In the genomic region with DNA sequence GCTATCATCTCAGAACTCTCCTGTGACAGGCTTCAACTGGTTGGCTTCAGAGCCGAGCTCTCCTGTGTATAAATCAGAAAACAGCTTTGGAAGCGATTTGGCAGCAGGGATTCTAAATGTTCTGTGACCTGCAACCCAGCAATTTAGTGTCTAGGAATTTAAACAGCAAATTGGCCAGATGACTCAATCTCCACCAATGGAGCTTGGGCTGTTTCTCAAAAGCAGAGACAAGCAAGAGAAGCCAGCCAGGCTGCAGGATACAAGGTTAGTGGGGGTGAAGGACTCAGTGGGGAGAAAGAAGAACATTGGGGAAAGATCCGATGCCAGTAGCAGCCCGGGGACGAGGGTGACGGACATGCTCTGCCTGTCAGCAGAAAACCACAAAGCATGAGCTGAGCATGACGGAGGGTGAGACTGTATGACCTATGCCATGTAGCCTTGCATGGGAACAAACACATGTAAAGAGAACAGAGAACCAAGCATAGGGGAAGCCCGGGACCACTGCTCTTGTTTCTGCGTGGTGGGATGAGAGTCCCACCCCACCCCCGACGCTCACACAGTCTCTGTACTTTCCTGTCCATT, we compare ENCODE assay signal across 13 mouse cellular contexts. TPM values are rescaled to one million over a fixed set of nuclear protein-coding genes. Genes with fewer than 3 reads are reported as not detected.
DNase-seq lines count a peak whose midpoint lies in the region; ATAC-seq and TF ChIP-seq lines count a peak whose summit lies in the region.
"Had no signal": no experiment of that assay in that cellular context is flagged by ENCODE, and none has a peak within 500 bp of the region (broad histone marks: within the 10 kb centered on the region; RNA-seq: fewer than 3 reads in every experiment).

No protein-coding gene starts in this region.

- H3K9ac ChIP-seq in forebrain, embryonic 12.5 days, result no peak overlapping the region
- no peak overlapping the region for H3K9ac ChIP-seq in forebrain, embryonic 16.5 days (replicated peaks; ENCODE audit: low read depth, low read length)
- H3K9ac ChIP-seq: liver, embryonic 15.5 days had no signal

- no peak overlapping the region for H3K4me3 ChIP-seq in forebrain, embryonic 12.5 days (replicated peaks)
- H3K4me3 ChIP-seq in forebrain, embryonic 16.5 days (replicated peaks; ENCODE audit: low read length), result no peak overlapping the region
- H3K4me3 ChIP-seq in layer of hippocampus, adult 2 months, result no peak overlapping the region
- no peak overlapping the region for H3K4me3 ChIP-seq in macrophage (ENCODE audit: inconsistent target)
- H3K4me3 ChIP-seq: liver, embryonic 15.5 days had no signal

- H3K4me2 ChIP-seq in forebrain, embryonic 12.5 days, result no peak overlapping the region
- no peak overlapping the region for H3K4me2 ChIP-seq in forebrain, embryonic 16.5 days (ENCODE audit: low read length)
- H3K4me2 ChIP-seq: liver, embryonic 15.5 days had no signal

- H3K4me1 ChIP-seq in forebrain, embryonic 12.5 days, result peaks cover 7% of the 10 kb centered on the region
- H3K4me1 ChIP-seq in forebrain, embryonic 16.5 days (replicated peaks; ENCODE audit: control insufficient read depth, insufficient read depth, low read length), result peaks cover 6% of the 10 kb centered on the region; the same call in 1 of the 2 replicates
- H3K4me1 ChIP-seq: liver, embryonic 15.5 days had no signal

- no peaks in the 10 kb centered on the region for H3K36me3 ChIP-seq in forebrain, embryonic 12.5 days (replicated peaks)
- no peaks in the 10 kb centered on the region for H3K36me3 ChIP-seq in forebrain, embryonic 16.5 days (ENCODE audit: control insufficient read depth, insufficient read depth)
- no peaks in the 10 kb centered on the region for H3K36me3 ChIP-seq in macrophage (ENCODE audit: inconsistent target)
- H3K36me3 ChIP-seq: liver, embryonic 15.5 days had no signal

- no peaks in the 10 kb centered on the region for H3K79me2 ChIP-seq in macrophage (ENCODE audit: inconsistent target)

- 0 out of 2 replicates have a peak overlapping the region, but pooled peaks have one; percentile 36 for H3K27ac ChIP-seq in forebrain, embryonic 12.5 days
- H3K27ac ChIP-seq in forebrain, embryonic 16.5 days (ENCODE audit: low read length), result no peak overlapping the region
- peak overlapping the region; percentile 70 for H3K27ac ChIP-seq in layer of hippocampus, adult 2 months
- H3K27ac ChIP-seq in macrophage, result peak overlapping the region; percentile 90
- H3K27ac ChIP-seq: liver, embryonic 15.5 days had no signal

- peaks cover 11% of the 10 kb centered on the region; the same call in 1 of the 2 replicates for H3K27me3 ChIP-seq in forebrain, embryonic 12.5 days
- no peaks in the 10 kb centered on the region for H3K27me3 ChIP-seq in forebrain, embryonic 16.5 days (replicated peaks; ENCODE audit: control insufficient read depth, insufficient read depth, low read length)

- no peak for TF ChIP-seq CTCF in layer of hippocampus, adult 2 months (conservative IDR thresholded peaks at IDR 0.05)

- no peaks in the 10 kb centered on the region for H3K9me3 ChIP-seq in forebrain, embryonic 12.5 days
- H3K9me3 ChIP-seq in forebrain, embryonic 16.5 days (ENCODE audit: control insufficient read depth, low read length), result no peaks in the 10 kb centered on the region
- H3K9me3 ChIP-seq: liver, embryonic 15.5 days had no signal

- no peak for DNase-seq in layer of hippocampus, adult 2 months (ENCODE audit: low spot score in 2 of 2)
- DNase-seq in layer of hippocampus, postnatal 10 days (ENCODE audit: low spot score in 2 of 2), result no peak
- peak; percentile 53 for DNase-seq in Muller cell, postnatal 12 days (ENCODE audit: inconsistent ontology term)
- DNase-seq: cerebellum, adult 11-12 months; heart, postnatal 4 days; retina, postnatal 1 day; thymus, postnatal 36 days had no signal

- ATAC-seq in forebrain, embryonic 12.5 days (ENCODE audit: low FRiP score), result no peak
- no peak for ATAC-seq in forebrain, embryonic 16.5 days
- no peak for ATAC-seq in megakaryocyte-erythroid progenitor cell, adult 5-6 weeks (replicated peaks; ENCODE audit: low FRiP score, low TSS enrichment, poor library complexity, severe bottlenecking)
- no peak for ATAC-seq in erythroblast, adult 5-6 weeks (replicated peaks; ENCODE audit: low FRiP score, poor library complexity, severe bottlenecking)

- WGBS in forebrain, embryonic 12.5 days, result 78% methylated on average over 11 of the region's 11 CpGs
- 70% methylated on average over 11 of the region's 11 CpGs for WGBS in forebrain, embryonic 16.5 days
- 22% methylated on average over 11 of the region's 11 CpGs for WGBS in macrophage (ENCODE audit: missing documents)

RNA-seq across cellular contexts. Expression of a gene that starts 26.4 kb away (rescaled TPM):
- not detected in 2 replicates for polyA plus RNA-seq in forebrain, embryonic 12.5 days (2016; fragmentation: Nextera tagmentation; extraction: Ambion mirVana)
- not detected in 2 replicates for polyA plus RNA-seq in forebrain, embryonic 16.5 days (2015; fragmentation: Nextera tagmentation; extraction: Ambion mirVana)
- not detected for total RNA-seq in layer of hippocampus, adult 2 months (2021)
- total RNA-seq in layer of hippocampus, postnatal 10 days (2021), result not detected
- 10 to 100 TPM in 17 of 26 experiments, 1 to 10 TPM in 9; 3.0 to 63.3 (median 17.6) TPM for total RNA-seq in macrophage (2018; cell fraction: chromatin; rRNA removed)
- total RNA-seq in macrophage (2018; cell fraction: cytosol; rRNA removed), result 10 to 100 TPM in 8 of 26 experiments, 1 to 10 TPM in 18; 2.8 to 35.1 (median 6.6) TPM
- 100 to 1,000 TPM in 3 of 26 experiments, 10 to 100 TPM in 20, 1 to 10 TPM in 3; 7.3 to 110 (median 37.5) TPM for total RNA-seq in macrophage (2018; cell fraction: nucleus; rRNA removed)
- 1.7 to 5.8 TPM (median 2.0 TPM) in 3 replicates for polyA plus RNA-seq in macrophage (2018)
- 4.5 and 5.1 TPM in 2 replicates for total RNA-seq in megakaryocyte-erythroid progenitor cell, adult 5-6 weeks (2014; fragmentation: Nextera tagmentation)
- 3.1 and 4.2 TPM in 2 replicates for total RNA-seq in megakaryocyte-erythroid progenitor cell, adult 5-6 weeks (2017)
- total RNA-seq in erythroblast, adult 5-6 weeks (2015; ENCODE audit: low replicate concordance), result 1.9 and 2.3 TPM in 2 replicates
- 1.1 and 2.1 TPM in 2 replicates for total RNA-seq in erythroblast, adult 5-6 weeks (2017; ENCODE audit: low replicate concordance)

RNA-seq across cellular contexts. Expression of a gene that starts 35.2 kb away (rescaled TPM):
- 5.6 and 6.2 TPM in 2 replicates for polyA plus RNA-seq in forebrain, embryonic 12.5 days (2016; fragmentation: Nextera tagmentation; extraction: Ambion mirVana)
- polyA plus RNA-seq in forebrain, embryonic 16.5 days (2015; fragmentation: Nextera tagmentation; extraction: Ambion mirVana), result 7.9 and 10.7 TPM in 2 replicates
- 10 to 100 TPM; 44.1 to 52.1 TPM for total RNA-seq in layer of hippocampus, adult 2 months (2021)
- total RNA-seq in layer of hippocampus, postnatal 10 days (2021), result 10 to 100 TPM; 51.6 to 66.5 TPM
- 10 to 100 TPM in 2 of 26 experiments, 1 to 10 TPM in 21, under 1 TPM in 2, not detected in 1; 0.29 to 12.5 (median 3.4) TPM for total RNA-seq in macrophage (2018; cell fraction: chromatin; rRNA removed)
- total RNA-seq in macrophage (2018; cell fraction: cytosol; rRNA removed), result under 1 TPM in 24 of 26 experiments, not detected in 2; 0.03 to 0.49 (median 0.20) TPM
- total RNA-seq in macrophage (2018; cell fraction: nucleus; rRNA removed), result 1 to 10 TPM in 14 of 26 experiments, under 1 TPM in 11, not detected in 1; 0.12 to 6.5 (median 1.3) TPM
- polyA plus RNA-seq in macrophage (2018), result 0.14 to 0.42 TPM (median 0.26 TPM) in 3 replicates
- total RNA-seq in megakaryocyte-erythroid progenitor cell, adult 5-6 weeks (2014; fragmentation: Nextera tagmentation), result 0.11 and 0.99 TPM in 2 replicates
- total RNA-seq in megakaryocyte-erythroid progenitor cell, adult 5-6 weeks (2017), result 0.23 and 5.7 TPM in 2 replicates
- not detected in 2 replicates for total RNA-seq in erythroblast, adult 5-6 weeks (2015; ENCODE audit: low replicate concordance)
- not detected in 2 replicates for total RNA-seq in erythroblast, adult 5-6 weeks (2017; ENCODE audit: low replicate concordance)

RNA-seq across cellular contexts. Expression of a gene that starts 47.5 kb away (rescaled TPM):
- 51.5 and 54.4 TPM in 2 replicates for polyA plus RNA-seq in forebrain, embryonic 12.5 days (2016; fragmentation: Nextera tagmentation; extraction: Ambion mirVana)
- polyA plus RNA-seq in forebrain, embryonic 16.5 days (2015; fragmentation: Nextera tagmentation; extraction: Ambion mirVana), result 53.4 and 57.0 TPM in 2 replicates
- 10 to 100 TPM in 1 of 2 experiments, 1 to 10 TPM in 1; 9.8 to 10.1 TPM for total RNA-seq in layer of hippocampus, adult 2 months (2021)
- total RNA-seq in layer of hippocampus, postnatal 10 days (2021), result 10 to 100 TPM; 11.6 to 13.8 TPM
- 10 to 100 TPM in 5 of 26 experiments, 1 to 10 TPM in 19, under 1 TPM in 2; 0.62 to 13.0 (median 5.9) TPM for total RNA-seq in macrophage (2018; cell fraction: chromatin; rRNA removed)
- 10 to 100 TPM in 14 of 26 experiments, 1 to 10 TPM in 12; 7.8 to 14.4 (median 10.3) TPM for total RNA-seq in macrophage (2018; cell fraction: cytosol; rRNA removed)
- 10 to 100 TPM in 2 of 26 experiments, 1 to 10 TPM in 24; 2.1 to 11.1 (median 5.7) TPM for total RNA-seq in macrophage (2018; cell fraction: nucleus; rRNA removed)
- polyA plus RNA-seq in macrophage (2018), result 5.3 to 15.2 TPM (median 11.4 TPM) in 3 replicates
- 9.9 and 22.9 TPM in 2 replicates for total RNA-seq in megakaryocyte-erythroid progenitor cell, adult 5-6 weeks (2014; fragmentation: Nextera tagmentation)
- 1.9 and 7.5 TPM in 2 replicates for total RNA-seq in megakaryocyte-erythroid progenitor cell, adult 5-6 weeks (2017)
- 2.7 TPM in 1 of 2 replicates, not detected in the other for total RNA-seq in erythroblast, adult 5-6 weeks (2015; ENCODE audit: low replicate concordance)
- 1.1 TPM in 1 of 2 replicates, not detected in the other for total RNA-seq in erythroblast, adult 5-6 weeks (2017; ENCODE audit: low replicate concordance)

Comparison
In these comparisons a context has a peak if more than half of its experiments do, and no peak if none do; other contexts are left out.
1. RNA of a gene that starts 35.2 kb away (total RNA-seq): 51.6 to 66.5 TPM in layer of hippocampus, postnatal 10 days and 44.1 to 52.1 TPM in layer of hippocampus, adult 2 months; 0.11 to 5.7 TPM in megakaryocyte-erythroid progenitor cell, adult 5-6 weeks and not detected in erythroblast, adult 5-6 weeks; every median in the first group is over 4 times any median in the second.